Mouse (Mus musculus): ENCODE measurements at regions not wholly inside any gene's neighbourhood (a gene's known extent, or its start where the extent isn't known, plus 50 kb on each side); places are given as distances from the start of the nearest gene placed in this dataset.

GRCm38 (mm10) chr4:8921477-8922385 lies 682.9 kb upstream of the Car8 start:
- TF ChIP-seq CTCF (IDR thresholded peaks at IDR 0.05; ENCODE audit: low read depth), result no peak
- no peak for TF ChIP-seq EP300 (IDR thresholded peaks at IDR 0.05; ENCODE audit: low read depth)
